Mouse (Mus musculus) kidney, adult 2 months (tissue): ENCODE results near the gene Rgmb.

Experiments used
- CTCF ChIP-seq: fragments of 200-500 bp; conservative IDR thresholded peaks from 2 replicates; pipeline ENCODE4 v1.5.1; 2011; ENCODE audit warnings: low read depth, mild to moderate bottlenecking, control low read depth, low read length, moderate library complexity, mixed read lengths; ENCODE audit not compliant: insufficient read depth, insufficient read length
- POLR2A ChIP-seq: fragments of 200-500 bp; IDR thresholded peaks from one replicate; pipeline ENCODE4 v1.6.1; 2011; ENCODE audit warnings: low read depth, low read length, control low read depth

DNA sequence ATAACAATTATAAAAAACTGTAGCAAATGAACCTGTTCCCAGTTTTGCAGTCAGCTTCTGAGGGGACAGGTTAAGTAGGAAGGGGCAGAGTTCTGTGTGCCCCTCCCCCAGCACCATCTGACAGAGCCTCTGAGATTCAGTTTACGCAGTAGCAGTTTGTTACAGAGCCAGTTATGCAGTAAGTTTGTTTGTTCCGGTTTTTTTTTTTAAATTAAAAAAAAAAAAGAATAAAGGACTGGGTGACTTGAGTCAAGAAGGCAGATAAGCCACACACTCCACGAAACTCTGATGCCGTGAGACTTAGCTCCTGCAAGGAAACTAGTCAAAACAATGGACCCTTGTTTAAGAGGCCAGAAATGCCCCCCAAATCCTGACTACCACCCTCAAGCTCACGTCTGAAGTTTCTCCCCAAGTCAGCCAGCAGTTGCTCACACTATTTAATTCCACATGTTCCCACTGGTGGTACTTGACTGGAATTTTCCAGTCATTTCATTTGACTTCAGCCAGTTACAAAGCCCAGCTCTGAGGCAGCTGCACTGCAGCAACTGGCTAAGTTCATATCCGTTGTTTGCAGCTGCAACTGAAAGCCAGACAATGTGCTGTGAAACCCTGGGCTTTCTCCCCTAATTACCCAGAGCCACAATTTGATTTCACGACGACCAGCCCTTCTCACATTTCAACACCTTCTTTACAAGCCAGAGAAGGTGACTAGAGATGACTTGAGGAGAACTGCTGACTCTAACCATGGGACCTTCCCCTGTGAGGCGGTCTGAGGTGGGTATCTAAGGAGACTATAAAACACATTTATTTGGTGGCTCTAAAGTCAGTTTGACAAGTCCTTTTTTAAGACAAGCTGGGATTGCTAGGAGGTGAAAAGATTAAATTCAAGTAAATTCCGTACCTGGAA, 22.1 kb downstream of the Rgmb start:
- no peak for TF ChIP-seq CTCF
- no peak for TF ChIP-seq POLR2A
